9 mouse cellular contexts compared by ENCODE assay signal in the genomic region with DNA sequence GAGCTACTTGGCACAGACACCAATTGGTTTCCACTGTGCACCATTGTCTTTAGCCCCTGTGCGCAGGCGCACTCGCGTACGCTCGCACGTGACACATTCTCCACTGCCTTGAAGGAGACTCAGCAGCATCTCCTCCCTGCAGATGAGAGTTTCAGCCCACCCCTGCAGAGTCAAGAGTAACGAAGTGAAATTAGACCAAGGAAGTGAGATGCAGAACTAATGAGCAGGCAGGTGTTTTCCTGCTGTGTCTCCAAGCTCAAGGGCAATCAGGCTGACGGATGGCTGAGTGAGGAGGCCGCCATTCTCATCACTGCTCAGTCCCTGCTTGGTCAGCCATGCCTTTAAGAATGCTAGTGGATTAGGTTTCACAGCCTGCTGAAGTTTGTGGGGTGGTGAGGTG. TPM values are rescaled to one million over a fixed set of nuclear protein-coding genes. Genes with fewer than 3 reads are reported as not detected.
A peak's percentile ranks its signal among the peaks of the same experiment; 100 is the strongest.
DNase-seq lines count a peak whose midpoint lies in the region; ATAC-seq and TF ChIP-seq lines count a peak whose summit lies in the region.
"Had no signal": no experiment of that assay in that cellular context is flagged by ENCODE, and none has a peak within 500 bp of the region (broad histone marks: within the 10 kb centered on the region; RNA-seq: fewer than 3 reads in every experiment).

No protein-coding gene starts in this region.

- H3K4me2 ChIP-seq in forebrain, postnatal 0 days (ENCODE audit: low read depth): no peak overlapping the region
- no peak overlapping the region for H3K4me2 ChIP-seq in liver, postnatal 0 days (ENCODE audit: low read depth, low read length)

- WGBS in forebrain, postnatal 0 days: 48% methylated on average over 10 of the region's 10 CpGs
- 70% methylated on average over 10 of the region's 10 CpGs for WGBS in liver, postnatal 0 days (ENCODE audit: insufficient replicate concordance)

- intact Hi-C loops in heart, postnatal 25 days (cut with DNase I): no loop called here

- TF ChIP-seq EP300 in liver, postnatal 0 days (IDR thresholded peaks at IDR 0.05; ENCODE audit: low read depth): no peak

- peak; percentile 66 for DNase-seq in heart, adult 11 months
- DNase-seq in heart, postnatal 25 days (ENCODE audit: low spot score): no peak
- DNase-seq in Muller cell, postnatal 12 days (ENCODE audit: inconsistent ontology term): peak; percentile 50
- DNase-seq in forebrain, postnatal 0 days: peak; percentile 31
- peak; percentile 71 to 84 for DNase-seq in kidney, postnatal 4 days
- DNase-seq in layer of hippocampus, postnatal 10 days (ENCODE audit: low spot score in 2 of 2): no peak
- no peak for DNase-seq in liver, postnatal 0 days
- DNase-seq: heart, adult 2 months had no signal

- TF ChIP-seq CTCF in forebrain, postnatal 0 days (IDR thresholded peaks at IDR 0.05; ENCODE audit: low read depth): no peak
- TF ChIP-seq CTCF in liver, postnatal 0 days (IDR thresholded peaks at IDR 0.05; ENCODE audit: low read depth): no peak

- no peak overlapping the region for H3K27ac ChIP-seq in forebrain, postnatal 0 days (ENCODE audit: low read depth, low read length)
- H3K27ac ChIP-seq in liver, postnatal 0 days (ENCODE audit: low read depth): no peak overlapping the region
- H3K27ac ChIP-seq: heart, adult 2 months had no signal

- H3K9me3 ChIP-seq in forebrain, postnatal 0 days (ENCODE audit: low read length): no peaks in the 10 kb centered on the region
- H3K9me3 ChIP-seq in liver, postnatal 0 days (ENCODE audit: low read length): no peaks in the 10 kb centered on the region

- peak; percentile 74 for ATAC-seq in forebrain, postnatal 0 days
- no peak for ATAC-seq in megakaryocyte-erythroid progenitor cell, adult 5-6 weeks (replicated peaks; ENCODE audit: low FRiP score, low TSS enrichment, poor library complexity, severe bottlenecking)
- no peak for ATAC-seq in liver, postnatal 0 days

- no peak overlapping the region for H3K9ac ChIP-seq in forebrain, postnatal 0 days
- no peak overlapping the region for H3K9ac ChIP-seq in liver, postnatal 0 days (replicated peaks)

- no peaks in the 10 kb centered on the region for H3K4me1 ChIP-seq in forebrain, postnatal 0 days (ENCODE audit: insufficient read depth)
- no peaks in the 10 kb centered on the region for H3K4me1 ChIP-seq in liver, postnatal 0 days (ENCODE audit: insufficient read depth)

- H3K4me3 ChIP-seq in forebrain, postnatal 0 days (ENCODE audit: low read depth, low read length): no peak overlapping the region
- no peak overlapping the region for H3K4me3 ChIP-seq in liver, postnatal 0 days (ENCODE audit: low read depth, low read length)
- H3K4me3 ChIP-seq: heart, adult 2 months had no signal

- H3K36me3 ChIP-seq in forebrain, postnatal 0 days (ENCODE audit: insufficient read depth): no peaks in the 10 kb centered on the region
- H3K36me3 ChIP-seq in liver, postnatal 0 days (replicated peaks; ENCODE audit: insufficient read depth, low read length): no peaks in the 10 kb centered on the region

- no peaks in the 10 kb centered on the region for H3K27me3 ChIP-seq in forebrain, postnatal 0 days (ENCODE audit: insufficient read depth, low read length)
- no peaks in the 10 kb centered on the region for H3K27me3 ChIP-seq in liver, postnatal 0 days (ENCODE audit: insufficient read depth, low read length)

RNA-seq across cellular contexts. Expression of a gene that starts 6.9 kb away (rescaled TPM):
- 1 to 10 TPM; 4.2 to 5.1 TPM for total RNA-seq in heart, postnatal 25 days (2021)
- total RNA-seq in forebrain, postnatal 0 days (2014; rRNA removed): 22.7 and 34.4 TPM in 2 replicates
- polyA plus RNA-seq in forebrain, postnatal 0 days (2015; fragmentation: Nextera tagmentation; extraction: Ambion mirVana): 17.9 and 23.4 TPM in 2 replicates
- total RNA-seq in megakaryocyte-erythroid progenitor cell, adult 5-6 weeks (2014; fragmentation: Nextera tagmentation): 1.4 and 4.1 TPM in 2 replicates
- 1.6 and 8.2 TPM in 2 replicates for total RNA-seq in megakaryocyte-erythroid progenitor cell, adult 5-6 weeks (2017)
- 10 to 100 TPM; 26.7 to 33.2 TPM for total RNA-seq in layer of hippocampus, postnatal 10 days (2021)
- polyA plus RNA-seq in liver, postnatal 0 days (2015; fragmentation: Nextera tagmentation; extraction: Ambion mirVana): 3.6 and 3.9 TPM in 2 replicates

RNA-seq across cellular contexts. Expression of a gene that starts 29.8 kb away (rescaled TPM):
- 10 to 100 TPM; 69.8 to 78.5 TPM for total RNA-seq in heart, postnatal 25 days (2021)
- total RNA-seq in forebrain, postnatal 0 days (2014; rRNA removed): 0.10 and 0.15 TPM in 2 replicates
- polyA plus RNA-seq in forebrain, postnatal 0 days (2015; fragmentation: Nextera tagmentation; extraction: Ambion mirVana): 0.10 and 0.13 TPM in 2 replicates
- not detected in 2 replicates for total RNA-seq in megakaryocyte-erythroid progenitor cell, adult 5-6 weeks (2014; fragmentation: Nextera tagmentation)
- total RNA-seq in megakaryocyte-erythroid progenitor cell, adult 5-6 weeks (2017): not detected in 2 replicates
- total RNA-seq in layer of hippocampus, postnatal 10 days (2021): under 1 TPM; 0.46 to 0.80 TPM
- 0.11 and 0.54 TPM in 2 replicates for polyA plus RNA-seq in liver, postnatal 0 days (2015; fragmentation: Nextera tagmentation; extraction: Ambion mirVana)

RNA-seq across cellular contexts. Expression of a gene that starts 54.2 kb away (rescaled TPM):
- total RNA-seq in heart, postnatal 25 days (2021): 1 to 10 TPM; 1.1 to 1.4 TPM
- 0.62 and 1.3 TPM in 2 replicates for total RNA-seq in forebrain, postnatal 0 days (2014; rRNA removed)
- 0.04 and 0.15 TPM in 2 replicates for polyA plus RNA-seq in forebrain, postnatal 0 days (2015; fragmentation: Nextera tagmentation; extraction: Ambion mirVana)
- not detected in 2 replicates for total RNA-seq in megakaryocyte-erythroid progenitor cell, adult 5-6 weeks (2014; fragmentation: Nextera tagmentation)
- total RNA-seq in megakaryocyte-erythroid progenitor cell, adult 5-6 weeks (2017): not detected in 2 replicates
- total RNA-seq in layer of hippocampus, postnatal 10 days (2021): under 1 TPM; 0.74 to 0.78 TPM
- polyA plus RNA-seq in liver, postnatal 0 days (2015; fragmentation: Nextera tagmentation; extraction: Ambion mirVana): 0.02 and 0.05 TPM in 2 replicates

Comparison
In these comparisons a context has a peak if more than half of its experiments do, and no peak if none do; other contexts are left out.
1. DNase-seq: peak in heart, adult 11 months (single experiment), Muller cell, postnatal 12 days (single experiment), forebrain, postnatal 0 days (single experiment) and kidney, postnatal 4 days (2 of 2); none in heart, postnatal 25 days (single experiment), layer of hippocampus, postnatal 10 days (0 of 2) and liver, postnatal 0 days (single experiment).
2. RNA of a gene that starts 29.8 kb away (total RNA-seq): 69.8 to 78.5 TPM in heart, postnatal 25 days; 0.46 to 0.80 TPM in layer of hippocampus, postnatal 10 days, 0.10 to 0.15 TPM in forebrain, postnatal 0 days and not detected in megakaryocyte-erythroid progenitor cell, adult 5-6 weeks; every median in the first group is over 10 times any median in the second.